Mouse (Mus musculus) bone marrow, adult 2 months (tissue): ENCODE results near the gene Macf1. TPM values are rescaled to one million over a fixed set of nuclear protein-coding genes. Genes with fewer than 3 reads are reported as not detected.

ENCODE experiments used
- H3K27ac ChIP-seq: fragments of 200-500 bp; 2 replicates; pipeline ENCODE4 v1.5.1; 2012; ENCODE audit warnings: low read depth, mild to moderate bottlenecking, control low read depth, inconsistent platforms, low read length; ENCODE audit not compliant: control insufficient read depth, poor library complexity, insufficient read depth
- H3K4me1 ChIP-seq: fragments of 200-500 bp; 2 replicates; pipeline ENCODE4 v1.6.1; 2011; ENCODE audit warnings: low read length; ENCODE audit not compliant: control insufficient read depth, insufficient read depth
- H3K4me3 ChIP-seq: fragments of 200-500 bp; replicated peaks from 2 replicates; pipeline ENCODE3; 2011; ENCODE audit warnings: mild to moderate bottlenecking, low read depth, low read length, control low read depth; ENCODE audit not compliant: control insufficient read depth
- CTCF ChIP-seq: fragments of 200-500 bp; IDR thresholded peaks from 2 replicates; pipeline ENCODE4 v1.5.1; 2011; ENCODE audit warnings: low read length, control low read depth; ENCODE audit not compliant: control insufficient read depth, insufficient read depth
- POLR2A ChIP-seq: fragments of 200-500 bp; IDR thresholded peaks from 2 replicates; pipeline ENCODE4 v1.6.1; 2011; ENCODE audit warnings: low read depth, mild to moderate bottlenecking, control low read depth, low read length, borderline replicate concordance; ENCODE audit not compliant: control insufficient read depth
- WGBS: fragments of 180-500 bp; shearing (Covaris S2); methylation state at CpG from one replicate; pipeline ENCODE4 v1.1.7; 2018; 5-methylcytosine and 5-hydroxymethylcytosine counted together
- polyA plus RNA-seq: library from polyadenylated mRNA; stranded (reverse); fragments of >200 nt; gene quantifications from 2 replicates; pipeline ENCODE4 v1.2.4, GENCODE M21; 2011; ENCODE audit warnings: low replicate concordance; ENCODE audit not compliant: missing spikeins, insufficient read depth, insufficient read length

Macf1 gene
- polyA plus RNA-seq, 1 experiment = 124 TPM

- 6% methylated on average over 2 of the region's 2 CpGs for WGBS
- Histone ChIP-seq H3K27ac (no peak overlapping the region), H3K4me3 (no peak overlapping the region), H3K4me1 (no peaks in the 10 kb centered on the region)
- TF ChIP-seq CTCF = no peak
- TF ChIP-seq POLR2A = no peak
Measured at GRCm38 (mm10) chr4:123577469-123578088, 106.6 kb downstream of the Macf1 start.

- H3K27ac ChIP-seq = peak overlapping the region; percentile 83
- TF ChIP-seq POLR2A (no peak), CTCF (no peak)
- peak overlapping the region; percentile 65 for H3K4me3 ChIP-seq
- 7% methylated on average over 11 of the region's 11 CpGs for WGBS
- no peaks in the 10 kb centered on the region; the same call in 1 of the 2 replicates for H3K4me1 ChIP-seq
Measured at GRCm38 (mm10) chr4:123572434-123573336, 111.5 kb downstream of the Macf1 start.

GRCm38 (mm10) chr4:123571869-123572268 lies 112.3 kb downstream of the Macf1 start:
- H3K27ac ChIP-seq = peak overlapping the region; percentile 64
- H3K4me1 ChIP-seq = no peaks in the 10 kb centered on the region; the same call in 1 of the 2 replicates
- WGBS = 2% methylated on average over 5 of the region's 7 CpGs
- no peak for TF ChIP-seq CTCF
- TF ChIP-seq POLR2A = no peak
- H3K4me3 ChIP-seq = peak overlapping the region; percentile 54

- Histone ChIP-seq H3K27ac (peak overlapping the region; percentile 98), H3K4me3 (no peak overlapping the region), H3K4me1 (peaks cover 5% of the 10 kb centered on the region)
- 50% methylated on average over 7 of the region's 7 CpGs for WGBS
- no peak for TF ChIP-seq CTCF
- TF ChIP-seq POLR2A = no peak
Measured at GRCm38 (mm10) chr4:123565291-123565861, 118.8 kb downstream of the Macf1 start.

- TF ChIP-seq CTCF (no peak), POLR2A (no peak)
- 4% methylated on average over 6 of the region's 6 CpGs for WGBS
- H3K4me3 ChIP-seq = peak overlapping the region; percentile 84
- peaks cover 5% of the 10 kb centered on the region for H3K4me1 ChIP-seq
- H3K27ac ChIP-seq = peak overlapping the region; percentile 98
Measured at GRCm38 (mm10) chr4:123564051-123564791, 119.9 kb downstream of the Macf1 start.

- Histone ChIP-seq H3K27ac (no peak overlapping the region), H3K4me1 (peaks cover 5% of the 10 kb centered on the region), H3K4me3 (no peak overlapping the region)
- 30% methylated on average over 3 of the region's 3 CpGs for WGBS
- TF ChIP-seq POLR2A = no peak
- TF ChIP-seq CTCF = no peak
Measured at GRCm38 (mm10) chr4:123562177-123562815, 121.9 kb downstream of the Macf1 start.

- peaks cover 5% of the 10 kb centered on the region for H3K4me1 ChIP-seq
- no peak overlapping the region for H3K27ac ChIP-seq
- WGBS = 79% methylated on average over 4 of the region's 4 CpGs
- no peak overlapping the region for H3K4me3 ChIP-seq
- TF ChIP-seq CTCF (no peak), POLR2A (no peak)
Measured at GRCm38 (mm10) chr4:123560896-123561295, 123.3 kb downstream of the Macf1 start.
